Mouse (Mus musculus): Measurements from ENCODE around the gene Kcnh4. TPM values are rescaled to one million over a fixed set of nuclear protein-coding genes. Genes with fewer than 3 reads are reported as not detected.

Gene Kcnh4
- polyA plus RNA-seq, 1 experiment, result not detected

- Histone ChIP-seq H3K4me3 (replicated peaks) (no peak overlapping the region), H3K36me3 (ENCODE audit: control insufficient read depth) (peaks cover 86% of the 10 kb centered on the region), H3K9me3 (ENCODE audit: control insufficient read depth, low read length) (no peaks in the 10 kb centered on the region), H3K4me1 (ENCODE audit: control insufficient read depth) (no peaks in the 10 kb centered on the region), H3K27me3 (ENCODE audit: control insufficient read depth) (no peaks in the 10 kb centered on the region)
- TF ChIP-seq TAL1 (IDR thresholded peaks at IDR 0.05; ENCODE audit: low read length), result no peak
- no peak for TF ChIP-seq GATA1 (IDR thresholded peaks at IDR 0.05; ENCODE audit: low read length)
Measured at GRCm38 (mm10) chr11:100789702-100790101, 30.0 kb upstream of the Kcnh4 start.

- H3K4me3 ChIP-seq (replicated peaks), result no peak overlapping the region
- TF ChIP-seq TAL1 (IDR thresholded peaks at IDR 0.05; ENCODE audit: low read length) (no peak), GATA1 (IDR thresholded peaks at IDR 0.05; ENCODE audit: low read length) (no peak)
- no peaks in the 10 kb centered on the region for H3K4me1 ChIP-seq (ENCODE audit: control insufficient read depth)
- no peaks in the 10 kb centered on the region for H3K27me3 ChIP-seq (ENCODE audit: control insufficient read depth)
- peaks cover 93% of the 10 kb centered on the region for H3K36me3 ChIP-seq (ENCODE audit: control insufficient read depth)
- H3K9me3 ChIP-seq (ENCODE audit: control insufficient read depth, low read length), result no peaks in the 10 kb centered on the region
Measured at GRCm38 (mm10) chr11:100785774-100786173, 26.0 kb upstream of the Kcnh4 start.

- no peak overlapping the region for H3K4me3 ChIP-seq (replicated peaks)
- no peaks in the 10 kb centered on the region for H3K27me3 ChIP-seq (ENCODE audit: control insufficient read depth)
- peaks cover 91% of the 10 kb centered on the region for H3K36me3 ChIP-seq (ENCODE audit: control insufficient read depth)
- H3K9me3 ChIP-seq (ENCODE audit: control insufficient read depth, low read length), result no peaks in the 10 kb centered on the region
- TF ChIP-seq GATA1 (IDR thresholded peaks at IDR 0.05; ENCODE audit: low read length) (no peak), TAL1 (IDR thresholded peaks at IDR 0.05; ENCODE audit: low read length) (no peak)
- no peaks in the 10 kb centered on the region for H3K4me1 ChIP-seq (ENCODE audit: control insufficient read depth)
Measured at GRCm38 (mm10) chr11:100784286-100784685, 24.5 kb upstream of the Kcnh4 start.

GRCm38 (mm10) chr11:100782568-100782967 lies 22.8 kb upstream of the Kcnh4 start:
- peaks cover 81% of the 10 kb centered on the region for H3K36me3 ChIP-seq (ENCODE audit: control insufficient read depth)
- no peak overlapping the region for H3K4me3 ChIP-seq (replicated peaks)
- H3K9me3 ChIP-seq (ENCODE audit: control insufficient read depth, low read length), result no peaks in the 10 kb centered on the region
- H3K4me1 ChIP-seq (ENCODE audit: control insufficient read depth), result no peaks in the 10 kb centered on the region
- TF ChIP-seq GATA1 (IDR thresholded peaks at IDR 0.05; ENCODE audit: low read length) (no peak), TAL1 (IDR thresholded peaks at IDR 0.05; ENCODE audit: low read length) (no peak)
- no peaks in the 10 kb centered on the region for H3K27me3 ChIP-seq (ENCODE audit: control insufficient read depth)

- Histone ChIP-seq H3K36me3 (ENCODE audit: control insufficient read depth) (peaks cover 75% of the 10 kb centered on the region), H3K4me3 (replicated peaks) (no peak overlapping the region)
- no peak for TF ChIP-seq GATA1 (IDR thresholded peaks at IDR 0.05; ENCODE audit: low read length)
- TF ChIP-seq TAL1 (IDR thresholded peaks at IDR 0.05; ENCODE audit: low read length), result no peak
Measured at GRCm38 (mm10) chr11:100781763-100782475, 22.2 kb upstream of the Kcnh4 start.

GRCm38 (mm10) chr11:100780247-100780646 lies 20.5 kb upstream of the Kcnh4 start:
- no peaks in the 10 kb centered on the region for H3K4me1 ChIP-seq (ENCODE audit: control insufficient read depth)
- TF ChIP-seq GATA1 (IDR thresholded peaks at IDR 0.05; ENCODE audit: low read length), result no peak
- TF ChIP-seq TAL1 (IDR thresholded peaks at IDR 0.05; ENCODE audit: low read length), result no peak
- no peak overlapping the region for H3K4me3 ChIP-seq (replicated peaks)
- H3K36me3 ChIP-seq (ENCODE audit: control insufficient read depth), result peaks cover 60% of the 10 kb centered on the region
- H3K27me3 ChIP-seq (ENCODE audit: control insufficient read depth), result no peaks in the 10 kb centered on the region
- H3K9me3 ChIP-seq (ENCODE audit: control insufficient read depth, low read length), result no peaks in the 10 kb centered on the region

More at GRCm38 (mm10) chr11:100781763-100782475, 22.2 kb upstream of the Kcnh4 start:
- Histone ChIP-seq H3K9me3 (ENCODE audit: control insufficient read depth, low read length) (no peaks in the 10 kb centered on the region), H3K27me3 (ENCODE audit: control insufficient read depth) (no peaks in the 10 kb centered on the region), H3K4me1 (ENCODE audit: control insufficient read depth) (no peaks in the 10 kb centered on the region)

- H3K27me3 ChIP-seq (ENCODE audit: control insufficient read depth), result no peaks in the 10 kb centered on the region
- H3K4me3 ChIP-seq (replicated peaks), result no peak overlapping the region
- H3K9me3 ChIP-seq (ENCODE audit: control insufficient read depth, low read length), result no peaks in the 10 kb centered on the region
- no peaks in the 10 kb centered on the region for H3K4me1 ChIP-seq (ENCODE audit: control insufficient read depth)
- no peak for TF ChIP-seq TAL1 (IDR thresholded peaks at IDR 0.05; ENCODE audit: low read length)
- TF ChIP-seq GATA1 (IDR thresholded peaks at IDR 0.05; ENCODE audit: low read length), result no peak
- H3K36me3 ChIP-seq (ENCODE audit: control insufficient read depth), result peaks cover 43% of the 10 kb centered on the region
Measured at GRCm38 (mm10) chr11:100778069-100778468, 18.3 kb upstream of the Kcnh4 start.

GRCm38 (mm10) chr11:100775921-100776320 lies 16.2 kb upstream of the Kcnh4 start:
- no peaks in the 10 kb centered on the region for H3K27me3 ChIP-seq (ENCODE audit: control insufficient read depth)
- H3K36me3 ChIP-seq (ENCODE audit: control insufficient read depth), result peaks cover 22% of the 10 kb centered on the region
- H3K9me3 ChIP-seq (ENCODE audit: control insufficient read depth, low read length), result no peaks in the 10 kb centered on the region

GRCm38 (mm10) chr11:100774261-100774660 lies 14.5 kb upstream of the Kcnh4 start:
- Histone ChIP-seq H3K27me3 (ENCODE audit: control insufficient read depth) (no peaks in the 10 kb centered on the region), H3K36me3 (ENCODE audit: control insufficient read depth) (peaks cover 7% of the 10 kb centered on the region), H3K4me1 (ENCODE audit: control insufficient read depth) (peaks cover 14% of the 10 kb centered on the region), H3K4me3 (replicated peaks) (no peak overlapping the region), H3K9me3 (ENCODE audit: control insufficient read depth, low read length) (no peaks in the 10 kb centered on the region)
- no peak for TF ChIP-seq GATA1 (IDR thresholded peaks at IDR 0.05; ENCODE audit: low read length)
- TF ChIP-seq TAL1 (IDR thresholded peaks at IDR 0.05; ENCODE audit: low read length), result no peak

More at GRCm38 (mm10) chr11:100775921-100776320, 16.2 kb upstream of the Kcnh4 start:
- Histone ChIP-seq H3K4me1 (ENCODE audit: control insufficient read depth) (peaks cover 2% of the 10 kb centered on the region), H3K4me3 (replicated peaks) (no peak overlapping the region)
- TF ChIP-seq TAL1 (IDR thresholded peaks at IDR 0.05; ENCODE audit: low read length) (no peak), GATA1 (IDR thresholded peaks at IDR 0.05; ENCODE audit: low read length) (no peak)
